Comparison of ENCODE assay signal across 11 mouse cellular contexts in the genomic region with DNA sequence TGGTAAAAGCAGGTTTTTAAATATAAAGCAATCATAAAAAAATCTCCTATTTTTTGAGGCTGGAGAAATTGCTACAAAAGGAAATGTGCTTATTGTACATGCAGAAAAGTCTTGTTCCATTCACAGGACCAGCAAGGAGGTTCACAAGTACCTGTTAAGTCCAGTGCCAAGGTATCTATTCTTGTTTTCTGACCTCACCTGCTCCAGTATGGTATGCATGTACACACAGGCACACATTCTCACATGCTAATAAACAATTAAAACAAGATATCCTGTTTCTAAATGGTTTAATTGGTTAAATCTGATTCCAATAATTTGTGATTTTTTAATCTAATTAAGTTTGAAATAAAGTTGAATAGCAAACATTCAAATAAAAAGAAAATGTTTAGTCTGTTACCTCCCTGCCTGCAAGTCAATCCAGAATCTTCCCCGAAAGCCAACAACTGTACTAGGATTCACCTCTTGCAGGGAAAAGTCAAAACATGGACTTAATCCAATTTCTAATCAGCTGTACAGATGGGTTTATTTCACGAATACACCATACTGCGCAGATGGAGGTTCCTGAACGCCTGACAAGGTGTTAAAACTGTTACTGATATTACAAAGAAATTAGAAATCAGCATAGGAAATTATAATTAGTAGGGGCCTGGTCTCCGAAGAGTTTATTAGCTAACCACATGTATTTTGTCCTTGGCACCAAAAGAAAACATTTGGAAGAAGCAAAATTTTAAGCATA.
"Had no signal": no experiment of that assay in that cellular context is flagged by ENCODE, and none has a peak within 500 bp of the region (broad histone marks: within the 10 kb centered on the region; RNA-seq: fewer than 3 reads in every experiment).

No protein-coding gene starts in this region.

- H3K27ac ChIP-seq: limb, embryonic 13.5 days; liver, embryonic 14.5 days; midbrain, embryonic 13.5 days; stomach, embryonic 15.5 days had no signal

- H3K4me3 ChIP-seq: limb, embryonic 13.5 days; midbrain, embryonic 13.5 days; stomach, embryonic 15.5 days had no signal

- H3K4me2 ChIP-seq: limb, embryonic 13.5 days; midbrain, embryonic 13.5 days; stomach, embryonic 15.5 days had no signal

- DNase-seq: kidney, postnatal 10 days; kidney, postnatal 4 days; left cerebral cortex, postnatal 4 days; lung, adult 18-20 months; right cerebral cortex, postnatal 14 days; thymus, adult 2 months; thymus, postnatal 25 days had no signal

- H3K36me3 ChIP-seq: limb, embryonic 13.5 days; midbrain, embryonic 13.5 days; stomach, embryonic 15.5 days had no signal

- H3K9me3 ChIP-seq: limb, embryonic 13.5 days; midbrain, embryonic 13.5 days; stomach, embryonic 15.5 days had no signal

- H3K4me1 ChIP-seq: limb, embryonic 13.5 days; midbrain, embryonic 13.5 days; stomach, embryonic 15.5 days had no signal

- ATAC-seq: midbrain, embryonic 13.5 days had no signal

- H3K9ac ChIP-seq: limb, embryonic 13.5 days; liver, embryonic 14.5 days; midbrain, embryonic 13.5 days; stomach, embryonic 15.5 days had no signal

- H3K27me3 ChIP-seq: limb, embryonic 13.5 days; midbrain, embryonic 13.5 days; stomach, embryonic 15.5 days had no signal
